Mouse (Mus musculus): ENCODE results near the gene Arhgap30. TPM values are rescaled to one million over a fixed set of nuclear protein-coding genes. Genes with fewer than 3 reads are reported as not detected.

Gene Arhgap30
- total and polyA plus RNA-seq, 3 experiments = 52.0 to 78.5 (median 70.8) TPM

GRCm38 (mm10) chr1:171419905-171420304 is 31.2 kb downstream of the Arhgap30 start:
- H3K4me3 ChIP-seq (replicated peaks in 1 of 3; ENCODE audit: low read depth in 2 of 3, low read length in 2 of 3, poor library complexity in 1 of 3) = no peak overlapping the region
- no peaks in the 10 kb centered on the region for H3K9me3 ChIP-seq (replicated peaks; ENCODE audit: low read length)
- H3K27ac ChIP-seq (ENCODE audit: insufficient read depth, low read depth) = no peak overlapping the region
- no peaks in the 10 kb centered on the region for H3K4me1 ChIP-seq (ENCODE audit: control insufficient read depth in 1 of 2, insufficient read depth in 2 of 2)
- no peak for TF ChIP-seq POLR2A (IDR thresholded peaks at IDR 0.05; ENCODE audit: low read depth, low read length)
- no peak for TF ChIP-seq MXI1 (IDR thresholded peaks at IDR 0.05; ENCODE audit: low read depth, low read length)
- TF ChIP-seq TBP (conservative IDR thresholded peaks at IDR 0.05; ENCODE audit: low read depth, low read length) = no peak
- no peak for TF ChIP-seq MAX (IDR thresholded peaks at IDR 0.05; ENCODE audit: low read length)
- TF ChIP-seq IRF4 (IDR thresholded peaks at IDR 0.05; ENCODE audit: low read depth, low read length) = no peak
- TF ChIP-seq USF2 (conservative IDR thresholded peaks at IDR 0.05; ENCODE audit: low read depth, low read length) = no peak
- TF ChIP-seq CHD2 (IDR thresholded peaks at IDR 0.05; ENCODE audit: low read length) = no peak
- TF ChIP-seq EP300 (IDR thresholded peaks at IDR 0.05; ENCODE audit: low read length) = no peak
- H3K36me3 ChIP-seq (replicated peaks in 1 of 2; ENCODE audit: control insufficient read depth in 1 of 2, insufficient read depth in 1 of 2, low read length in 1 of 2) = peaks cover 50 to 65% of the 10 kb centered on the region in 2 experiments
- in situ Hi-C loops (cut with MboI; ENCODE audit: low pct_ligation_motif_present, low pct_unique_long_range_greater_than_20kb, low sequenced_read_pairs) (no loop called here), dilution Hi-C loops (cut with MboI; ENCODE audit: extremely low pct_ligation_motif_present, extremely low pct_unique_long_range_greater_than_20kb, low sequenced_read_pairs) (no loop called here)
- H3K9ac ChIP-seq (ENCODE audit: insufficient read depth, low read depth) = no peak overlapping the region
- H3K27me3 ChIP-seq (replicated peaks) = no peaks in the 10 kb centered on the region
- H3K4me2 ChIP-seq (ENCODE audit: insufficient read depth, low read depth, poor library complexity, severe bottlenecking) = no peak overlapping the region
- DNase-seq (ENCODE audit: extremely low read depth) = no peak
- H3K79me2 ChIP-seq (replicated peaks; ENCODE audit: control insufficient read depth, extremely low read depth, insufficient read depth, poor library complexity, severe bottlenecking) = peaks cover 2% of the 10 kb centered on the region; the same call in 1 of the 2 replicates

- Histone ChIP-seq H3K9ac (ENCODE audit: insufficient read depth, low read depth) (no peak overlapping the region), H3K4me3 (replicated peaks in 1 of 3; ENCODE audit: low read depth in 2 of 3, low read length in 2 of 3, poor library complexity in 1 of 3) (no peak overlapping the region), H3K4me2 (ENCODE audit: insufficient read depth, low read depth, poor library complexity, severe bottlenecking) (no peak overlapping the region), H3K36me3 (replicated peaks in 1 of 2; ENCODE audit: control insufficient read depth in 1 of 2, insufficient read depth in 1 of 2, low read length in 1 of 2) (peaks cover 26 to 38% of the 10 kb centered on the region in 2 experiments), H3K27ac (ENCODE audit: insufficient read depth, low read depth) (no peak overlapping the region), H3K27me3 (replicated peaks) (no peaks in the 10 kb centered on the region), H3K4me1 (ENCODE audit: control insufficient read depth in 1 of 2, insufficient read depth in 2 of 2) (no peaks in the 10 kb centered on the region), H3K79me2 (replicated peaks; ENCODE audit: control insufficient read depth, extremely low read depth, insufficient read depth, poor library complexity, severe bottlenecking) (no peaks in the 10 kb centered on the region), H3K9me3 (replicated peaks; ENCODE audit: low read length) (no peaks in the 10 kb centered on the region)
- no peak for DNase-seq (ENCODE audit: extremely low read depth)
- dilution Hi-C loops (cut with MboI; ENCODE audit: extremely low pct_ligation_motif_present, extremely low pct_unique_long_range_greater_than_20kb, low sequenced_read_pairs) = no loop called here
- in situ Hi-C loops (cut with MboI; ENCODE audit: low pct_ligation_motif_present, low pct_unique_long_range_greater_than_20kb, low sequenced_read_pairs) = no loop called here
- TF ChIP-seq JUND (conservative IDR thresholded peaks at IDR 0.05; ENCODE audit: low read depth, low read length) = no peak
- no peak for TF ChIP-seq CHD1 (IDR thresholded peaks at IDR 0.05; ENCODE audit: low read depth, low read length)
- no peak for TF ChIP-seq RCOR1 (conservative IDR thresholded peaks at IDR 0.05; ENCODE audit: low read depth, low read length)
- no peak for TF ChIP-seq EP300 (IDR thresholded peaks at IDR 0.05; ENCODE audit: low read length)
- no peak for TF ChIP-seq SIN3A (IDR thresholded peaks at IDR 0.05; ENCODE audit: low read length)
- TF ChIP-seq TBP (conservative IDR thresholded peaks at IDR 0.05; ENCODE audit: low read depth, low read length) = no peak
- TF ChIP-seq USF1 (IDR thresholded peaks at IDR 0.05; ENCODE audit: low read depth, low read length) = no peak
- no peak for TF ChIP-seq RAD21 (IDR thresholded peaks at IDR 0.05; ENCODE audit: low read depth, low read length)
- no peak for TF ChIP-seq KAT2A (IDR thresholded peaks at IDR 0.05; ENCODE audit: insufficient replicate concordance, low read length)
- no peak for TF ChIP-seq ZC3H11A (IDR thresholded peaks at IDR 0.05; ENCODE audit: low read depth, low read length)
- TF ChIP-seq MAX (IDR thresholded peaks at IDR 0.05; ENCODE audit: low read length) = no peak
- TF ChIP-seq MEF2A (IDR thresholded peaks at IDR 0.05; ENCODE audit: borderline replicate concordance, low read depth, low read length) = no peak
- TF ChIP-seq BHLHE40 (IDR thresholded peaks at IDR 0.05; ENCODE audit: low read depth, low read length) = no peak
- no peak for TF ChIP-seq USF2 (conservative IDR thresholded peaks at IDR 0.05; ENCODE audit: low read depth, low read length)
- no peak for TF ChIP-seq ZKSCAN1 (IDR thresholded peaks at IDR 0.05; ENCODE audit: borderline replicate concordance, low read depth, low read length)
- no peak for TF ChIP-seq NELFE (IDR thresholded peaks at IDR 0.05; ENCODE audit: low read depth, low read length)
- TF ChIP-seq MAFK (IDR thresholded peaks at IDR 0.05; ENCODE audit: insufficient replicate concordance, low read length) = no peak
- TF ChIP-seq HCFC1 (IDR thresholded peaks at IDR 0.05; ENCODE audit: low read depth, low read length) = no peak
Measured at GRCm38 (mm10) chr1:171422504-171423095, 33.8 kb downstream of the Arhgap30 start.

Data from CH12.LX (cell line).